Mouse (Mus musculus) limb, embryonic 11.5 days (tissue): ENCODE data around the gene Anapc13. TPM values are rescaled to one million over a fixed set of nuclear protein-coding genes. Genes with fewer than 3 reads are reported as not detected.

Source experiments
- ATAC-seq: fragments of 200-750 bp; cut with Nextera tagmentation; 2 replicates; pipeline ENCODE4 v1.8.0; 2017; ENCODE audit warnings: low read depth; ENCODE audit not compliant: insufficient number of reproducible peaks, low FRiP score, low TSS enrichment
- DNase-seq: peaks from one replicate; pipeline ENCODE4 v3.0.0-alpha.2; 2015; ENCODE audit warnings: low spot score
- H3K27ac ChIP-seq: fragments of 300-500 bp; sonication (generic); replicated peaks from 2 replicates; pipeline ENCODE4 v1.5.1; 2014; ENCODE audit warnings: low read depth, mild to moderate bottlenecking, low read length
- H3K27me3 ChIP-seq: fragments of 300-500 bp; sonication (generic); 2 replicates; pipeline ENCODE4 v1.6.1; 2014; ENCODE audit warnings: mild to moderate bottlenecking, low read length, mixed read lengths; ENCODE audit not compliant: control insufficient read depth, insufficient read depth
- H3K36me3 ChIP-seq: fragments of 300-500 bp; sonication (generic); 2 replicates; pipeline ENCODE4 v1.6.1; 2014; ENCODE audit warnings: mild to moderate bottlenecking, low read length, moderate library complexity, mixed read lengths; ENCODE audit not compliant: control insufficient read depth, insufficient read depth
- H3K4me1 ChIP-seq: fragments of 300-500 bp; sonication (generic); 2 replicates; pipeline ENCODE4 v1.6.1; 2014; ENCODE audit warnings: low read length, mixed read lengths; ENCODE audit not compliant: control insufficient read depth, insufficient read depth
- H3K4me2 ChIP-seq: fragments of 300-500 bp; sonication (generic); 2 replicates; pipeline ENCODE4 v1.6.1; 2014; ENCODE audit warnings: low read depth, mild to moderate bottlenecking, moderate library complexity; ENCODE audit not compliant: severe bottlenecking
- H3K4me3 ChIP-seq: fragments of 300-500 bp; sonication (generic); 2 replicates; pipeline ENCODE4 v1.5.1; 2014; ENCODE audit warnings: low read depth, low read length
- H3K9ac ChIP-seq: fragments of 300-500 bp; sonication (generic); 2 replicates; pipeline ENCODE4 v1.6.1; 2014; ENCODE audit warnings: mild to moderate bottlenecking, low read length
- H3K9me3 ChIP-seq: fragments of 300-500 bp; sonication (generic); 2 replicates; pipeline ENCODE4 v1.6.1; 2016; ENCODE audit warnings: low read length; ENCODE audit not compliant: control insufficient read depth
- WGBS: fragments of 180-500 bp; shearing (Covaris S2); extraction: QIAGEN DNeasy Blood & Tissue Kit; methylation state at CpG from one replicate; pipeline ENCODE4 v1.1.7; 2014; 5-methylcytosine and 5-hydroxymethylcytosine counted together
- polyA plus RNA-seq: library from polyadenylated mRNA; unstranded; fragments of >200 nt; fragmentation: Nextera tagmentation; extraction: Ambion mirVana; gene quantifications from 2 replicates; pipeline ENCODE4 v1.2.1, GENCODE M21; 2014

The Anapc13 gene
- polyA plus RNA-seq, 1 experiment from 2014 or later, result 180 TPM

DNA sequence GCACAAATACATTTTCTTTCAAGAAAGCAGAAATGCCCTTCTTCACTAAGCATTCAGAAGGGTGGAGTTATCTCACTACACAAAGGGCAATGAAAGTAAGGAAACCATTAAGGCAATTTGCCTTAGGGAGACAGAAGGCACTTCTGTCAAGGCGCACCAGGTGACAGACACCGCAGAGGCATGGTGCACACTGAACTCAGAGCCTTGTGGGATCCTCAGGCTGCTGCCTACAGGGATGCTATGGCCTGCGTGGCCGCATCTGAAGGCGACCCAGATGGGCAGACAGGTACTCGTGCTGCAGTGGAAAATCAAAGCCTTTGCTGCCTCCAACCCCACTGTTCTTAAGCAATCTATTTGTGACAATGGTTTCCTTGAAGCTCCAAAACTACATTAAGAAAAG lies 20.9 kb upstream of the Anapc13 start:
- no peaks in the 10 kb centered on the region for H3K4me1 ChIP-seq
- DNase-seq, result no peak
- no peaks in the 10 kb centered on the region for H3K9me3 ChIP-seq
- ATAC-seq, result no peak
- no peaks in the 10 kb centered on the region for H3K36me3 ChIP-seq
- WGBS, result 89% methylated on average over 6 of the region's 6 CpGs
- no peaks in the 10 kb centered on the region for H3K27me3 ChIP-seq
- H3K4me2 ChIP-seq, result no peak overlapping the region
- H3K4me3 ChIP-seq, result no peak overlapping the region
- no peak overlapping the region for H3K27ac ChIP-seq
- H3K9ac ChIP-seq, result no peak overlapping the region

DNA sequence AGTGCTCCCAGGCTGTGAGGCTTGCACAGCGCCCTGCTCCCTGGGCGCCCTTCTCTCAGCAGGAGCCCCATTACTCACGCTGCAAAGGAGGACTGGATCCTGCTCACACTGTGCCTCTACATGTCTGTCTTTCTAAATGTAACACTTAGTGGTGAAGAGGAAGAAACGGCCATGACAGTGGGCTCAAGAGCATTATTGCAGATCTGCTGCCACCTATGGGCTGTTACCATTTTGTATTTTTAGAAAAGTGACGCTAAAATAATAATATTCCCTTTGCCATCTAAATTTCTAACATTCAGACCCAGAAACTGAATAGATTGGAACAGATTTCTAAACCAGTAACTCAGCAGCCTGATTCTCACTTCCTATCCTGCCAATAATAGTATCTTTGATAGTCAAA lies 18.6 kb upstream of the Anapc13 start:
- H3K9ac ChIP-seq, result no peak overlapping the region
- no peak for DNase-seq
- no peak overlapping the region for H3K4me3 ChIP-seq
- no peak overlapping the region for H3K27ac ChIP-seq
- no peak overlapping the region for H3K4me2 ChIP-seq
- H3K4me1 ChIP-seq, result no peaks in the 10 kb centered on the region
- no peaks in the 10 kb centered on the region for H3K9me3 ChIP-seq
- H3K27me3 ChIP-seq, result no peaks in the 10 kb centered on the region
- no peak for ATAC-seq
- 62% methylated on average over 5 of the region's 5 CpGs for WGBS
- no peaks in the 10 kb centered on the region for H3K36me3 ChIP-seq

DNA sequence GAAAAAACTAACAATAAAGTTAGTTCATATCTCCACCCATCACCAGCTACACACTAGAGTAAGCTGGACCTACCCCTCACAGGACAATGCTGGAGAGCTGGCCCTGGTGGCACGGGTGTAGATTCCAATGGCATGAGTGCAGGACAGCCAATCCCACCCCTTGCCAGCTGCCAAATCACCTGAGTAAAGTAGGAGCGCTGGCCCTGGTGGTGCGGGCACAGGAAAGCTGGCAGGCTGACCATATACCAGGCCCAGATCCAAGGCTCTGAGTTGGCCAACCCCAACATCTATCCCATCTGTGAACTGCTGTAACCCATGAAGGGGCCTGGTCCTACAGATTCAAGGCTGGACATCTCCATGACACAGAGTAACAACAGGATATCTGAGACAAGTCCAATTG lies 16.9 kb upstream of the Anapc13 start:
- Histone ChIP-seq H3K4me3 (no peak overlapping the region), H3K36me3 (no peaks in the 10 kb centered on the region), H3K4me2 (no peak overlapping the region), H3K27ac (no peak overlapping the region), H3K9ac (no peak overlapping the region), H3K27me3 (no peaks in the 10 kb centered on the region), H3K4me1 (no peaks in the 10 kb centered on the region), H3K9me3 (no peaks in the 10 kb centered on the region)
- no peak for ATAC-seq
- 91% methylated on average over 3 of the region's 3 CpGs for WGBS
- DNase-seq, result no peak

DNA sequence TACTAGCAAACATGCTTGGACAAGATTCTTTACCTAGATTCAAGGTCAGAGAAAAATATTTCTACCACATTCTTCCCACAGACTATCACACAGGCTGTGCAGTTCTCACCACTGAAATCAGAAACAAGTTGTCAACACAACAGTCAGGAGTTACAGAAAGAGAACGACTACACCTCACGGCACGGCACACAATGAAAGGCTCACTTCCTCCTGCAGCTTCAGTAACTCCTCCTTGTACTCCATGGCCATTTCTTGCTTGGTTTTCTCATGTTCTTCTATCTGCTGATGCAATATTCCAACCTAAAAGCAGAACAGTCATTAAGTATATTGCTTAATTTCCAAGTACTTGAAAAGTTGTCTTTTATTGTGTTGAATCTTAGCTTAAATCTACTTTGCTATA lies 11.0 kb upstream of the Anapc13 start:
- no peaks in the 10 kb centered on the region for H3K27me3 ChIP-seq
- no peak overlapping the region for H3K27ac ChIP-seq
- ATAC-seq (no peak), DNase-seq (no peak)
- no peaks in the 10 kb centered on the region for H3K4me1 ChIP-seq
- H3K36me3 ChIP-seq, result no peaks in the 10 kb centered on the region; the same call in 1 of the 2 replicates
- H3K4me3 ChIP-seq, result no peak overlapping the region
- H3K9me3 ChIP-seq, result no peaks in the 10 kb centered on the region
- 92% methylated on average over 3 of the region's 3 CpGs for WGBS
- H3K4me2 ChIP-seq, result no peak overlapping the region
- H3K9ac ChIP-seq, result no peak overlapping the region

DNA sequence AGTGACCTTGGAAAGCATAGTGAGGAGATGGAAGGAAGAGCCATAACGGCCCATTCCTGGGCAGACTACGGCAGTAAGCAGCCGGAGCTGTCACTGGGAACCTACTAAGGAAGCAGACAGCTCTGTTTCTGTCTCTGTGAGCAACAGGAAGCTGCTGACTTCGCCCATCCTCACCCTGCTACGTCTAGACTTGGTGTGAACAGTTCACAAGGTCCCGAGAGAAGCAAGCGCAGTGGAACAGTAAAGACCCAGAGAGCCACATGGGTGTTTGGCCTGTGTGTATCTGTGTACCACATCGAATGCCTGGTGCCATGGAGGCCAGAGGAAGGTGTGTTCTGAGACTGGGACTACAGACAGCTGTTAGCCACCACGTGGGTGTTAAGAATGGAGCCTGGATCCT lies 9.8 kb upstream of the Anapc13 start:
- Histone ChIP-seq H3K4me3 (no peak overlapping the region), H3K9ac (no peak overlapping the region), H3K9me3 (no peaks in the 10 kb centered on the region), H3K27ac (no peak overlapping the region), H3K4me1 (0 out of 2 replicates have a peak, but pooled peaks cover 1% of the 10 kb centered on the region), H3K4me2 (no peak overlapping the region), H3K36me3 (no peaks in the 10 kb centered on the region; the same call in 1 of the 2 replicates), H3K27me3 (no peaks in the 10 kb centered on the region)
- no peak for ATAC-seq
- 81% methylated on average over 9 of the region's 9 CpGs for WGBS
- DNase-seq, result no peak

DNA sequence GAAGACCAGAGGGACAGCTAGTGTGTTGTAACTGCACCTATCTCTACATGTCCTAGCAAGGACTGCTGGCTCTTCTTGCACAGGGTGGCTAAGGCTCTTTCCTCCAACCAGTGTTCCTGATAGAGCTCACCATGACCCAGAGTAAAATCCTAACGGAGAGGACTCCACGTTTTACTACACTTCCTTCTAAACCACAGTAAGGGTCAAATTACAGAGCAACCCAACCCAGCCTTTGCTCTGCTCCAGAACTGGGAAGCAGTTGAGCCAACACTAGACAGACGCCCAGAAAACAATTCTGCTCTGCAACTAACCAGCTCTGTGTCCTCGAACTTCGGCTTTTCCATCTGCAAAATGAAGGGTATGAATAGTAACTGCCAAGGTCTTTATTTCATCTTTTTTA lies 4.7 kb upstream of the Anapc13 start:
- no peak overlapping the region for H3K9ac ChIP-seq
- no peaks in the 10 kb centered on the region for H3K9me3 ChIP-seq
- DNase-seq, result no peak
- WGBS, result 24% methylated on average over 5 of the region's 5 CpGs
- 0 out of 2 replicates have a peak, but pooled peaks cover 3% of the 10 kb centered on the region for H3K4me1 ChIP-seq
- H3K4me3 ChIP-seq, result no peak overlapping the region
- no peaks in the 10 kb centered on the region; the same call in 1 of the 2 replicates for H3K36me3 ChIP-seq
- H3K4me2 ChIP-seq, result no peak overlapping the region
- no peaks in the 10 kb centered on the region for H3K27me3 ChIP-seq
- no peak for ATAC-seq
- H3K27ac ChIP-seq, result no peak overlapping the region

DNA sequence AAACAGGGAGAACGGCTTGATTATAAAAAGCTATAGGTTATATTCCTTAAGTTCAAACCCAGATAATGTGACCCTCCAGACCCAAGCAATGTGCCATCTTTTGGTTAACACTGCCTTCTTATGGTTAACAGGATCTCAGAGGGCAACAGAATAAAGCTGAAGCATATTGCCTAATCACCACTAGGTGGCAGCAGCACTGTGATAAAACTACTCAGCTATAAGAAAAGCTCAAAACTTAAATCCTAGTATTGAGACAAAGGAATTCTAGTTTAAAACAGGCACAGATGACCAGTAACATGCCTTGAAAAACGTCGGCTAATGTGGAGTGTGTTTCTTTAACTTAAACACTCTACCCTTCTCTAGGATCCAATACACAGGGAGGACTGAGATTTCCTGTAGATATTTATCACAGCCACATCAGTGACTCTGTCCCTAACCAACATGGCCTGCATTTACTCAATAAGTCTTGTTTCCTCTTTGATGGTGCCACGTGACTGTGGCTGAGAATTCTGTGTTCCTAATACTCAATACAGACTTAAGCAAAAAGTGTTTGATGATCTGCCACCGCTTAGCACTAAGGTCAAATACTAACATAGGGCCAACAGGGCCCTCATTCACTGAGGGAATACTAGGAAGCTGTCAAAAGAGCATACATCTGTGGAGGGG lies 3.8 kb upstream of the Anapc13 start:
- Histone ChIP-seq H3K27me3 (no peaks in the 10 kb centered on the region), H3K9me3 (no peaks in the 10 kb centered on the region), H3K4me2 (no peak overlapping the region), H3K9ac (no peak overlapping the region), H3K4me3 (no peak overlapping the region), H3K4me1 (0 out of 2 replicates have a peak, but pooled peaks cover 3% of the 10 kb centered on the region), H3K36me3 (no peaks in the 10 kb centered on the region), H3K27ac (no peak overlapping the region)
- DNase-seq, result peak; percentile 64
- 33% methylated on average over 5 of the region's 5 CpGs for WGBS
- ATAC-seq, result no peak

DNA sequence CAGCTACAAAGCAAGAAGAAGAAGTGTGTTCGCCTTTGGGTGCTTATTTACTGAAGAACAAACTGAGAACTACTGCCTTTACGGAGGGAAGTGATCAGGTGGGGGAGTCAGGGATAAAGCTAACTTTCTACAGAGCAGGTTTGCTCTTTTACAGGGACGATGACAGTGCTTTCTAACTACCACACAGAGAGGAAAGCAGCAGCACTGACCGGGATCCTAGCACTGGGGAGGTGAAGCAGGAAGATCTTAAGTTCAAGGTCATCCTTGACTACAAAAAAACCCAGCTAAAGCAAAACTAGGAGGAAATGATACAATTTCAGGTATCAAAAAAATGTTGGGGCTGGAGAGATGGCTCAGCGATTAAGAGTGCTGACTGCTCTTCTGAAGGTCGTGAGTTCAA lies 3.2 kb upstream of the Anapc13 start:
- ATAC-seq, result no peak

DNA sequence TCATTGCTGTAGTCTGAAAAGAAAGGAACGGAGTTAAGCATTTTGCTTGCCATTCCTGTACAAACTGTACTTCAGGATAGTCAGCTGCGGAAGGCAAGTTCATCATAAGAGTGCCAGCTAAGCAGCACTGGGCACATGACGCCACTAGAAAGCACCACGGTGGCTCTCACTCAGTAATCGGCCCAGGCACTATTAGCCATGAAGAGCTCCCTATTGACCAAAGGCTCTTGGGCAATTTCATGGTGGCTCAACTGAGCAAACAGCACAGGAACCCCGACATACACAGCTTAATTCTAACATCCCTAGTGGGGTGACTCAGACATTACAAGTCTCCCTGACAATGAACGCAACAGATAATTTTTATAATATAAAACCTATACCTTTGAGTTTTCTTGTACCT lies 2.5 kb upstream of the Anapc13 start:
- H3K27me3 ChIP-seq, result no peaks in the 10 kb centered on the region
- H3K9me3 ChIP-seq, result no peaks in the 10 kb centered on the region
- 89% methylated on average over 7 of the region's 7 CpGs for WGBS
- H3K9ac ChIP-seq, result no peak overlapping the region
- DNase-seq (no peak), ATAC-seq (no peak)
- H3K4me1 ChIP-seq, result 0 out of 2 replicates have a peak, but pooled peaks cover 3% of the 10 kb centered on the region
- no peak overlapping the region for H3K4me2 ChIP-seq
- no peak overlapping the region for H3K27ac ChIP-seq
- H3K4me3 ChIP-seq, result no peak overlapping the region
- no peaks in the 10 kb centered on the region for H3K36me3 ChIP-seq

More for the DNA sequence above, 3.2 kb upstream of the Anapc13 start:
- H3K9ac ChIP-seq, result no peak overlapping the region
- H3K4me2 ChIP-seq, result no peak overlapping the region
- H3K4me3 ChIP-seq, result no peak overlapping the region
- no peaks in the 10 kb centered on the region for H3K36me3 ChIP-seq
- H3K27ac ChIP-seq, result no peak overlapping the region
- DNase-seq, result no peak
- no peaks in the 10 kb centered on the region for H3K27me3 ChIP-seq
- H3K9me3 ChIP-seq, result no peaks in the 10 kb centered on the region
- 88% methylated on average over 6 of the region's 6 CpGs for WGBS
- H3K4me1 ChIP-seq, result 0 out of 2 replicates have a peak, but pooled peaks cover 3% of the 10 kb centered on the region
